Mouse (Mus musculus): ENCODE results near the gene Ttll11. TPM values are rescaled to one million over a fixed set of nuclear protein-coding genes. Genes with fewer than 3 reads are reported as not detected.

Ttll11 gene
- polyA plus RNA-seq, 1 experiment from 2014 or later = 0.86 TPM

DNA sequence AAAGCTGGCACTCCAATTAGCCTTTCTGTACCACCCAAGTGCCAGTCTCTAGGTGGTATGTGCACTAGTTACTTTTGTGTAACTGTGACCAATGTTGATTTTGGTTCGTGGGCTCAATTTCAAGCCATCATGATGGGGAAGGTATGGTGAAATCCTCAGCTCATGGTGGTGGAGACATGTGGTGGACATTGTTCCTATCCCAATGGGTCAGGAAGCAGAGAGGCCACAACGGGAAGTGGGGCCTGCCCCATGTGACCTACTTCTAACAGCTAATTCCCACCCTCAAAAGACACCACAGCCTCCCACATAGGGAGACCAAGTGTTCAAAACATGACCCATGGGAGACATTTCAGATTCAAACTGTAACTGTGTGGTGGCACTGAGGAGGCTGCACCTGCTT lies 17.0 kb upstream of the Ttll11 start:
- Histone ChIP-seq H3K27me3 (replicated peaks) (peaks cover 15% of the 10 kb centered on the region), H3K27ac (replicated peaks) (no peak overlapping the region), H3K4me2 (no peak overlapping the region), H3K4me3 (no peak overlapping the region), H3K9me3 (no peaks in the 10 kb centered on the region), H3K9ac (no peak overlapping the region), H3K36me3 (no peaks in the 10 kb centered on the region), H3K4me1 (peaks cover 27% of the 10 kb centered on the region)
- no peak for ATAC-seq (ENCODE audit: extremely low read depth, insufficient number of reproducible peaks, low FRiP score, low TSS enrichment)
- WGBS = 65% methylated on average over 2 of the region's 2 CpGs

DNA sequence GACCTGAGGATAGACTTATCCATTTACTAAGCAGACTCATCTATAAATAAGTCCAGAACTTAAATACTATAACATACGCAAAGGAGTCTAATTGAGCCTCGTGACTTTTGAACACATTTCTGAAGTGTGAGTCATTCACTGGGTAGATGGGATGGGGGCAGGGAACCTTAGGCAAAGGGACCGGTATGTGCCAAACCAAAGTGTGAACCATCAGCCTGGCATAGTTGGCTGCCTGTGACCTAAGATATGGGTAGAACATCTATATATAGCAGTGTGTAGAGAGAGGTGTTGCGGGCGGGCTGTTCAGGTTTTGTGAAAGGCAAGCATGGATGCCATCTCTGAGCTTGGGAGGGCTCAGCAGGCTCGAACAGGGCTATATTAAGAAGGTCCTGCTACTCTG lies 14.6 kb upstream of the Ttll11 start:
- no peak overlapping the region for H3K4me3 ChIP-seq
- WGBS = 36% methylated on average over 6 of the region's 6 CpGs
- ATAC-seq (ENCODE audit: extremely low read depth, insufficient number of reproducible peaks, low FRiP score, low TSS enrichment) = no peak
- peak overlapping the region; percentile 65 for H3K27ac ChIP-seq (replicated peaks)
- no peak overlapping the region for H3K4me2 ChIP-seq
- no peaks in the 10 kb centered on the region for H3K9me3 ChIP-seq
- no peak overlapping the region for H3K9ac ChIP-seq
- H3K27me3 ChIP-seq (replicated peaks) = peaks cover 23% of the 10 kb centered on the region
- H3K36me3 ChIP-seq = no peaks in the 10 kb centered on the region
- H3K4me1 ChIP-seq = peaks cover 18% of the 10 kb centered on the region

GRCm38 (mm10) chr2:35993481-35993880 lies 13.8 kb upstream of the Ttll11 start:
- Histone ChIP-seq H3K9ac (no peak overlapping the region), H3K27ac (replicated peaks) (no peak overlapping the region), H3K27me3 (replicated peaks) (peaks cover 25% of the 10 kb centered on the region), H3K4me3 (no peak overlapping the region), H3K4me1 (peaks cover 18% of the 10 kb centered on the region), H3K9me3 (no peaks in the 10 kb centered on the region), H3K36me3 (no peaks in the 10 kb centered on the region), H3K4me2 (no peak overlapping the region)
- 79% methylated on average over 2 of the region's 2 CpGs for WGBS
- ATAC-seq (ENCODE audit: extremely low read depth, insufficient number of reproducible peaks, low FRiP score, low TSS enrichment) = no peak

DNA sequence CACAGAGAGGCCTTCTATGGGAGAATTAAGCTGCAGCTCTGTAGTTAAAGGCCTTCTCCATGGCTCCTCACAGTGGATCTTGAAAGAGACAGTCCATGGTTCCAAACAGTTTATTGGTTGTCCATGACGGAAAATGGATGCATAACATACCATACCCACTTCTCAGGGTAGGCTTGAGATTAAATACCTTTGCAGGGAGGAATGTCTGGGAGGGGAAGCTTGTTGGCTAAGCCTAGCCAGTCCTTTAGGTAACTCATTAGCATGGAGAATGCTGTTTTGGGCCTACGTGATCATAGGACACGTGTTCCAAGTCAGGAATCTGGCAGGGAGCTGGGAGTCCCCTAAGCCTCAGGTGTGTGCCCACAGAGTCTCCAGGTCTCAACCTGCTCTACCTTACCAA lies 12.5 kb upstream of the Ttll11 start:
- Histone ChIP-seq H3K4me2 (no peak overlapping the region), H3K9me3 (no peaks in the 10 kb centered on the region), H3K4me3 (no peak overlapping the region), H3K27ac (replicated peaks) (no peak overlapping the region), H3K27me3 (replicated peaks) (peaks cover 33% of the 10 kb centered on the region), H3K36me3 (no peaks in the 10 kb centered on the region), H3K9ac (no peak overlapping the region), H3K4me1 (peaks cover 15% of the 10 kb centered on the region)
- ATAC-seq (ENCODE audit: extremely low read depth, insufficient number of reproducible peaks, low FRiP score, low TSS enrichment) = no peak
- 76% methylated on average over 3 of the region's 3 CpGs for WGBS

DNA sequence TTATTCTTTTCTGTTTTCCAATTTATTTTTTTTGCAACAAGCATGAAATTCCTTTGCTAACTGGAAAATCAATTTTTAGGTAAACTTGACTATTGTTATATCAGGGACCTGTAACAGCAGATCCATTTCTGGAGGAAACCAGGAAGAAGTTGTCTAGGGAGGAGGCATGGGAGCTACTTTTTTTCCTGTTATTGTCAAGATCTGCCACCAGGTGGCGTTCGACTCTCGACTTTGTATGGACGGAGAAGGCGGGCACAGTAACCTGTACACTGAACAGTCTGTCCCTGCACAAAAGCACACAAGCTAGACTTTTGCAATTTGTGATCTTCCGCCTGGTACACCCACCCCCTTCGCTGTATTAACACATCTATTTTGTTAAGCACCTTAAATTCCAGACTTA lies 4.2 kb upstream of the Ttll11 start:
- WGBS = 3% methylated on average over 7 of the region's 7 CpGs
- no peaks in the 10 kb centered on the region for H3K36me3 ChIP-seq
- peaks cover 4% of the 10 kb centered on the region for H3K4me1 ChIP-seq
- H3K9ac ChIP-seq = no peak overlapping the region
- H3K27ac ChIP-seq (replicated peaks) = no peak overlapping the region
- H3K4me3 ChIP-seq = no peak overlapping the region
- H3K9me3 ChIP-seq = no peaks in the 10 kb centered on the region
- no peak overlapping the region for H3K4me2 ChIP-seq
- peaks cover 74% of the 10 kb centered on the region for H3K27me3 ChIP-seq (replicated peaks)
- ATAC-seq (ENCODE audit: extremely low read depth, insufficient number of reproducible peaks, low FRiP score, low TSS enrichment) = no peak

DNA sequence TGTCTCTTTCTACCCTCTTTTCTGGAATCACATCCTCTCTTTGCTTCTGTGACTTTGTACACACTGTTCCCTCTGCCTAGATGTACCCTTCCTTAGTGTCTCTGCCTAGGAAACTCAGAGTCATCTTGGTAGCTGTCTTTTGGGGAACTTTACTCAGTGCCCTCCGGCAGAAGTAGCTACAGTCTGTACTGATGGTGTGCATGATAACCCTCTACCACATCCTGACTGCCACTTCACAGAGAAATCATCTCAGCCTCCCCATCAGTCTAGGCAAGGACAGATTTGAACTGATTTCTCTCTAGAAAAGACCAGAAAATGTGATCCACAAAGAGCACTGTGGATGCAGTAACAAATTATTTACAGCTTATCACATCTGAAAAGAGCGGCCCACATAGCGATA lies 2.2 kb upstream of the Ttll11 start:
- no peak overlapping the region for H3K27ac ChIP-seq (replicated peaks)
- H3K9me3 ChIP-seq = no peaks in the 10 kb centered on the region
- H3K4me2 ChIP-seq = no peak overlapping the region
- H3K4me3 ChIP-seq = no peak overlapping the region
- H3K4me1 ChIP-seq = peaks cover 22% of the 10 kb centered on the region
- WGBS = 64% methylated on average over 3 of the region's 3 CpGs
- H3K36me3 ChIP-seq = no peaks in the 10 kb centered on the region
- ATAC-seq (ENCODE audit: extremely low read depth, insufficient number of reproducible peaks, low FRiP score, low TSS enrichment) = no peak
- H3K27me3 ChIP-seq (replicated peaks) = peaks cover 56% of the 10 kb centered on the region
- H3K9ac ChIP-seq = no peak overlapping the region

- Histone ChIP-seq H3K4me2 (peak overlapping the region; percentile 99), H3K27ac (replicated peaks) (peak overlapping the region; percentile 63), H3K4me3 (peak overlapping the region; percentile 94), H3K9ac (peak overlapping the region; percentile 94), H3K4me1 (peaks cover 22% of the 10 kb centered on the region), H3K36me3 (no peaks in the 10 kb centered on the region), H3K27me3 (replicated peaks) (peaks cover 29% of the 10 kb centered on the region), H3K9me3 (no peaks in the 10 kb centered on the region)
- ATAC-seq (ENCODE audit: extremely low read depth, insufficient number of reproducible peaks, low FRiP score, low TSS enrichment) = peak; percentile 44; the same call in 1 of the 2 replicates
- WGBS = 1% methylated on average over 49 of the region's 76 CpGs
These were observed 621 bp downstream of the Ttll11 start for GRCm38 (mm10) chr2:35978941-35979643.

GRCm38 (mm10) chr2:35978276-35978933 lies 1.3 kb downstream of the Ttll11 start:
- 25% methylated on average over 15 of the region's 15 CpGs for WGBS
- Histone ChIP-seq H3K9me3 (no peaks in the 10 kb centered on the region), H3K27me3 (replicated peaks) (peaks cover 27% of the 10 kb centered on the region), H3K27ac (replicated peaks) (peak overlapping the region; percentile 63; the same call in 1 of the 2 replicates), H3K4me1 (peaks cover 22% of the 10 kb centered on the region), H3K36me3 (no peaks in the 10 kb centered on the region), H3K4me3 (peak overlapping the region; percentile 94), H3K9ac (peak overlapping the region; percentile 94), H3K4me2 (peak overlapping the region; percentile 99)
- no peak for ATAC-seq (ENCODE audit: extremely low read depth, insufficient number of reproducible peaks, low FRiP score, low TSS enrichment)

GRCm38 (mm10) chr2:35977749-35978148 lies 2.0 kb downstream of the Ttll11 start:
- Histone ChIP-seq H3K4me3 (peak overlapping the region; percentile 94), H3K9me3 (no peaks in the 10 kb centered on the region), H3K4me1 (peaks cover 22% of the 10 kb centered on the region), H3K36me3 (no peaks in the 10 kb centered on the region), H3K4me2 (peak overlapping the region; percentile 99), H3K27me3 (replicated peaks) (peaks cover 21% of the 10 kb centered on the region), H3K9ac (no peak overlapping the region), H3K27ac (replicated peaks) (no peak overlapping the region)
- 82% methylated on average over 3 of the region's 3 CpGs for WGBS
- ATAC-seq (ENCODE audit: extremely low read depth, insufficient number of reproducible peaks, low FRiP score, low TSS enrichment) = no peak

DNA sequence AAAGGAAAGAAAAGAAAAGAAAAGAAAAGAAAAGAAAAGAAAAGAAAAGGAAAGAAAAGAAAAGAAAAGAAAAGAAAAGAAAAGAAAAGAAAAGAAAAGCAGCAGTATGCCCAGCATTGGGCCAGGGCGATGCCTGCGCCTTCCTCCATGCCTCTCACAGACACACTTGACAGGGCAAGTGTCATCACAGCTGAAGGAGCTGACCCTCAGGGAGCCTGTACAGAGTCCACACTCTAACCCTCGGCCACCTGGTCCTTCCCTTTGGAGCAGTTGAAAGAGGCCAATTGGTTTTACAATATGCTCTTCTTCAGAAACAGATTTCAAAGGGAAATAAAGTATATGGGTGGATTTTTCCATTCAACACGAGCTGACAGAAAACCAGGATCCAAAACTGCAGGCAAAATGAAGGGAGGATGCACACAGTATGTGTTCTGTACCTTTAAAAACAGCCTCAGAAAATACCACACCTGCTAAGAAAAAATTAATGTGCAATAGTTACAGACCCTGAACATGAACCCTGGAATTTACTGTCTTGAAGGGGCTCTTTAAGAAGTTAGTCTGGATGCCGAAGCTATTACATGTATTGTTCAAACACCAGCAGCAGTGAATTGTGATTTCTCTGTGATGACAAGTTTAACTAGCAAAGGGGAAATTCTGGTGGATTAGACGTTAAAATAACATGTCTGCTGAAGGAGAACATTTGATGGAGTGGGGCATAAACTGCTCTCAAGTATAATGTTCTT lies 7.3 kb downstream of the Ttll11 start:
- Histone ChIP-seq H3K9ac (no peak overlapping the region), H3K4me3 (no peak overlapping the region), H3K4me1 (peaks cover 4% of the 10 kb centered on the region), H3K36me3 (no peaks in the 10 kb centered on the region), H3K9me3 (no peaks in the 10 kb centered on the region), H3K27ac (replicated peaks) (0 out of 2 replicates have a peak overlapping the region, but pooled peaks have one; percentile 17), H3K4me2 (no peak overlapping the region), H3K27me3 (replicated peaks) (no peaks in the 10 kb centered on the region)
- ATAC-seq (ENCODE audit: extremely low read depth, insufficient number of reproducible peaks, low FRiP score, low TSS enrichment) = no peak
- WGBS = 55% methylated on average over 6 of the region's 6 CpGs

DNA sequence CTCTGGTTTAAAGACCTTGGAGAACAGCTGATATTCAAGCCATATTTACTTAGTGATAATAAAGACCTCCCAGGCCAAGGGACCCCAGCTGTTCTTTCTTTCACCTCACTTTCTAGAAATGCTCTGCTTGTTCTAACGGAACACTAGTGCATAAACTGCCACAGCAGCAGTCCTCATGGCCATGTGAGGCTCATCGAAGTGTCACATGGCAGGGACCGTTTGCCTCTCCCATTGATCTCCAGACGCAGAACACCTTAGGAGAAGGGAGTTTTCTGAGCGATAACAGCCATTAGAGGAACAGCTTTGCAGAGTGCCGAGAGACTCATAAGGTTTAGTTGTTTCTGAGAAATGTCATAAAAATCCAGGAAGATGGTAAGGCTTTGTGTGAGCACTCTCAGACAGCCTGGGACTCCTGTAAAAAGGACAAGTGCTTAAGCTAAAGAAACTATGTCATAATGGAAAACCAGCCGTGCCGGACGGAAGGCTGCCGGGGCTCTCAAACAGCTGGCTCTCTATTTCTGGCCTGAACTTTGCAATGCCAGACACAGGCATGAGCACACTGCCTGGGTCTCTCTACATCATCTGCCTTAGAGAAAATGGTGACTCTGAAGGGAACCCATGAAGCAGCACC lies 13.7 kb downstream of the Ttll11 start:
- H3K9me3 ChIP-seq = no peaks in the 10 kb centered on the region
- 0 out of 2 replicates have a peak, but pooled peaks cover 7% of the 10 kb centered on the region for H3K4me1 ChIP-seq
- no peak overlapping the region for H3K4me3 ChIP-seq
- no peaks in the 10 kb centered on the region for H3K36me3 ChIP-seq
- 63% methylated on average over 10 of the region's 10 CpGs for WGBS
- H3K9ac ChIP-seq = no peak overlapping the region
- no peak overlapping the region for H3K4me2 ChIP-seq
- no peak overlapping the region for H3K27ac ChIP-seq (replicated peaks)
- no peaks in the 10 kb centered on the region for H3K27me3 ChIP-seq (replicated peaks)
- ATAC-seq (ENCODE audit: extremely low read depth, insufficient number of reproducible peaks, low FRiP score, low TSS enrichment) = no peak

Measured in heart, embryonic 13.5 days (tissue).